Mouse (Mus musculus) right cerebral cortex, postnatal 14 days (tissue): Measurements from ENCODE around the gene Tpst2.

Experiments used
- DNase-seq: peaks from one replicate; pipeline ENCODE4 v3.0.0; 2022

Gene Tpst2

GRCm38 (mm10) chr5:112282780-112283482, 6.4 kb downstream of the Tpst2 start:
- DNase-seq: no peak

DNA sequence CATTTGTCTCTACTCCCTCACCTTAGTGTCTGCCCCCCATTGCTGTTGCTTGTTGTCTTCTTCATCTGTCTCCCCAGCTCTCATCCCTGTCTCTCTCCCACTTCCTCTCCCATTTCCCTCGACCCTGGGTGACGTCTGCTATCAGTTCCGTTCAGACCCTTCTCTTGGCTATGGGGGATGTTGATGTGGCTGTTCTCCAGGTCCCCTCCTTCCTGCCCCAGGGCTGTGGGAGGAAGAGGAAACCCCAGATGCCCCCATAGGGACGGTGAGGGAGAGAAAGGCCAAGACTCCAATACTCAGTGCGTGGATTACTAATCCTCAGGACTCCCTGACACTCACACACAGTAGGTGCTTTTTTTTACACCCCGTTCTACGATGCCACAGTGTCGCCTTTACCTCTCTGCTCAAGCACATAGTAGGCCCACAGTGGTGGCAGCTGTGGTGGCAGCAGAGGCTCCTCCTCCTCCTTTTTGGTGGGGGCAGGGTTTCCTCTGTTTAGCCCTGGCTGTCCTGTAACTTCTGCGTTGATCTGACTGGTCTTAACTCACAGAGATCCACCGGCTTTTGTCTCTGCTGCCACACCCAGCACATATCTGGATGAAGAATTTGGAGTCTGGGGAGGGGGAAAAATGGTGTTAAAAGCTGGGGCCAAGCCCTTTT, 7.2 kb downstream of the Tpst2 start:
- no peak for DNase-seq

DNA sequence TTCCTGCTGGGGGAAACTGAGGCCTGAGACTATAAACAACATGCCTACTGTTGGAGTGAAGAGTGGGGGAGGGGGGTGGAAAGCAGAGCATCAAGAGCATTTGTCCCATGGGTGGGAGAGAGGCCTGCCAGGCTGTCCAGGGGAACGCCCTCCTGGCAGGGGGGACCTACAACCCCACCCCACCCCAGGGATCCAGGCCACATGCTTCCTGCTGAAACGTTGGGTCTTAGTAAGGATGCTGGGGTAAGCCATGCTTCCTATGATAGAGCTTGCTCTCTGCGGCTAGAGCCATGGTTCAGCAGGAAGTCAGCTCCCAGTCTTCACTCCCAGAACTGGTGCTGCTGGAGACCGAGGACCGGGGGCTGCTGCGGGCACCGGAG, 7.7 kb downstream of the Tpst2 start:
- no peak for DNase-seq

DNA sequence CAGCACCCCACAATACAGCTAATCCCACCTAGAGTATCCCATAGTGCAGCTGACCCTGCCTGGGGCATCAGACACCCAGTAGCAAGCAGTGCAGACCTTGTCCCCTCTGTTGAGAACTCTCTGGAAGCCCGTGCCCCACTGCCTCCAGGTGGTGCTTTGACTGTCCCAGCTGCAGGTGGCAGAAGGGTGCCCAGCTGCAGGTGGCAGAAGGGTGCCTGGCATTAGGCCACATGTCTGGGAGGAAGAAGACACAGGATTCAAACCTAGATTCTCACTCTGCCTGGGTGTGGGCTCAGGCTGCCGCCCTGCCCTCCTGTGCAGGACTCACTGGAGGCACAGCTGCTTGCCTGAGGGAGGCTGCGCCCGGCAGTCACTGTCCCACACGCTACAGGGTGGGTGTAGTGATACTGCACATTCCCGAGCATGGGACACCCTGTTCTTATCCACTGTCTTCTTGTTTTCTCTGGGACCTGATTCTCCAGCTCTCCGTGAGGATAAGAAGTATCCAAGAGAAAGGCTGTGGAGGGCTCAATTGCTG, 9.1 kb downstream of the Tpst2 start:
- DNase-seq: no peak

- DNase-seq: no peak
These were observed 10.1 kb downstream of the Tpst2 start for GRCm38 (mm10) chr5:112286608-112286983.

- DNase-seq: no peak
These were observed 10.6 kb downstream of the Tpst2 start for GRCm38 (mm10) chr5:112286984-112287641.

GRCm38 (mm10) chr5:112287652-112288051, 11.2 kb downstream of the Tpst2 start:
- DNase-seq: no peak

- DNase-seq: no peak
These were observed 12.0 kb downstream of the Tpst2 start for GRCm38 (mm10) chr5:112288193-112289141.

DNA sequence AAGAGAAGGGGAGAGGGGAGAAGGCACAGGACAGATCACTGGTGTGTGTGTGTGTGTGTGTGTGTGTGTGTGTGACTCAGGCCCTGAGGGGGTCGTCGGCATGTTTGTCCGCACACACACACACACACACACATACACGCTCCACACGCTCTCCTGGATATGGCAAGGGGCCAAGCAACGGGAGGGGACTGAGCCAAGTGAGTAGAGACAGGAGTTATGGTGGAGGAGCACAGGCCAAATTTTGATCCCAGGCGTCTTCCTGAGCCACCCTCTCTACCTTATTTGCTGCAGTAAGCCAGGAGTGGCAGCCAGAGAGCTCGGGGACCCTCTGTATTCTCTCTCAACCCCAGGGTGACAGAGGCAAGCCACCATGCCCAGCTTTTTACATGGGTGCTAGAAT, 12.7 kb downstream of the Tpst2 start:
- DNase-seq: no peak

DNA sequence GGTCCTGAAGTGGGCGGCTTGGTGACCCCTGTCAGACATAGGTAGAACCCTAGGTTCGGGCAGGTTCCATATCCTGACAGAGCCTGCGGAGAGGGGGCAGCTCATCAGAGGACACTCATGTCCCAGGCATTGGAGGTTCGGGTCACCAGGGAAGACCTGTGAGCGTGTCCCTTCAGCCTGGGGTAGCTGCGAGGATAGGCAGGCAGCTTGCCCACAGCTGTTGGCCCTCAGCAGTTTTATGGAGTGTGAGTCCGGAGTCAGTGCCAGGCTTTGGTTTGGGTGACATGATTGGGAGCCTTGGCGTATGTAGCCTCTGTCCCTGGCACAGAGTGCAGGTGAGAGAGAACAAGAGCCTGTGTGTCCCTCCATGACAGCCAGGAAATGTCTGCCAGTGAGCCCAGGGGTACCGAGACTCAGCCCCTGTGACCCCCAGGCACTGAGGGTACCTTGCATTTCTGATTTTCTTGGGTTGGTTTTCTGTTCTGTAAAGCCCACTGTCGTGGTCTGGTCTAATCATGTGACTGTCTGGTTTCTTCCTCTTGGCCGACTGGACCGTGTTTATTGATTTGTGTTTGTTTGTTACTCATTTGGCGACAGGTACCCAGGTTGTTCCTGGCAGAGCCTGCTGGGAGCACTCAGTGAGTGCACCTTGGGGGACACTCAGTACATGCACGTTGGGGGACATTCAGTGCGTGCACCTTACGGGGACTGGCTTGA, 13.5 kb downstream of the Tpst2 start:
- DNase-seq: no peak

DNA sequence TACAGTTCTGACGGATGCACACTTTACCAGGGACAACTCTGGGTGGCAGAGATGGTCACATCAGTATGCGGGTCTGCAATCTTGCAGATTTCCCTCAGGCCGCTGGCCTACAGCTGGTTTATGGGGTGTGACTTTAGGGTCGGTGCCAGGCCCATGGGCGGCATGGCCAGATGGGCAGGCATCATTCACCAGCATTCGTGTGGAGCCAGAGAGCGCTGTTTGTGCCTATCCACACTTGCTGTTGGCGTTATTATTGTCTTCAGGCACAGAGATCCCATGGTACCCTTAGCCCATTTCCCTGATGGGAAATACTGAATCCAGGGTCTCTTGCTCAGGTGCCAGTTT, 14.0 kb downstream of the Tpst2 start:
- DNase-seq: no peak

DNA sequence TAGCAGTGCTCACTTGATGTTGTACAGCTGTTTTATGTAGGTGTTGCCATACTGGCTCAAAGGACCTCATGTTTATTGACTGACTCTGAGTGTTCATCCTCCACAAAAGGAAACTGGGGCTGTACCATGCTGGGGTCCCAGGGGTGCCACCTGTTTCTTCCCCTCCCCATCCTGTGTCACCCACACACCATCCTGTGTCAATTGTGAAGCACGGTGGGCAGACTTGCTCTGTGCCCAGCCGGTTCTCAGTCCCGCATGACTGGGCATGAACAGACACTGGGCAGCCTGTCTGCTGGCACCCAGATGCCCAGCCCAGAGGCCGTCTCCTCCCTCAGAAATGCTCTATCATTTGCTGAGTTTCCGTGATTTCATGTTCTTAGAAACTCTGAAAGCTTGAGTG, 15.4 kb downstream of the Tpst2 start:
- no peak for DNase-seq

GRCm38 (mm10) chr5:112292343-112292980, 16.0 kb downstream of the Tpst2 start:
- no peak for DNase-seq

DNA sequence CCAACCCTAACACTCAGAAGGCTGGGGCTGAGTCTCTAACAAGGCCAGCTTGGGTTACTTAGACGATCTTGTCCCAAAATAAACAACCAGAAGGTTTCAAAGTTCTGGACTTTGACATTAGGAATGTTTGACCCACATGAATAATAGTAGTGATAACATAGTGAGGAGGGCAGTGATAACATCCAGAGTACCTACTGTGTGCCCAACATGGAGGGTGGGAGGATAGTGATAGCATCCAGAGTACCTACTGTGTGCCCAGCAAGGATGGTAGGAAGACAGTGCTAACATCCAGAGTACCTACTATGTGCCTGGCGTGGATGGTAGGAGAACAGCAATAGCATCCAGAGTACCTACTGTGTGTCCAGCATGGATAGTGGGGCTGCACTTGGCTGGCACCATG, 17.3 kb downstream of the Tpst2 start:
- DNase-seq: no peak

DNA sequence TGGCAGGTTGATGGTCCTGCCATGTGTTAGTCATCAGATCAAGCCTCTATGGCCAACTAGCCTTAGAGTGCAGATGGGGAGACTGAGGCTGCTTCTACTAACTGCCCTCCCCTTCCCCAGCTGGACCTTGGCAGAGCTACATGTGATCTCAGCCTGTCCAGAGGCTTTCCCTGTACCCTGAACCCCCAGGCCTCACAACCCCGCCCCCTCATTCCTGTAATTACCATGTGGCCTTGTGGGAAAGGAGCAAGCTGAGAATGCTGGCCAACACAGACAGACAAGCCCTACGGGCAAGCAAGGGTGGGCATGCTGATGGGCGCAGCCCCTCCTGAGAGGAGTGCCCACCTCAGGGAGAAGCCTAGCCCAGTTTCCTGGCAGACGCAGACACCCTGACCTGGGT, 18.2 kb downstream of the Tpst2 start:
- no peak for DNase-seq

GRCm38 (mm10) chr5:112295162-112295561, 18.7 kb downstream of the Tpst2 start:
- no peak for DNase-seq

DNA sequence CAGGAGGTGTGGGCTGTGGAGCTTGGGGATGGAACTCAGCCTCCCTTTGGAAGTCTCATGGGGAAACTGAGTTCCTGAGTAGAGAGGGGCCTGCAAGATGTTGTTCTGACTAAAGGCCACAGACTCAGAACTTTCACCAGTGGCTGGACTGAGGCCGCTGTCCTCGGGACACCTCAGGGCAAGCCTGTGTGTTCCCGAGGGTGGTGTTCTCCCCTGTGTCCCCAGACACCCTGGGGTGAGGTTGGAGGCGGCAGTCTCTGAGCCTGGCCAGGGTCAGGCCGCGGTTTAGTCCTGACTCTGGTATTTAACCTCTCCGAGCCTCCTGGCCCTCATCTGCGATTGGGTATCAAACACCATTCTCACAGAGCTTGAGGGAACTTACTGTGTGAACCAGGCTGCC, 19.1 kb downstream of the Tpst2 start:
- DNase-seq: no peak

DNA sequence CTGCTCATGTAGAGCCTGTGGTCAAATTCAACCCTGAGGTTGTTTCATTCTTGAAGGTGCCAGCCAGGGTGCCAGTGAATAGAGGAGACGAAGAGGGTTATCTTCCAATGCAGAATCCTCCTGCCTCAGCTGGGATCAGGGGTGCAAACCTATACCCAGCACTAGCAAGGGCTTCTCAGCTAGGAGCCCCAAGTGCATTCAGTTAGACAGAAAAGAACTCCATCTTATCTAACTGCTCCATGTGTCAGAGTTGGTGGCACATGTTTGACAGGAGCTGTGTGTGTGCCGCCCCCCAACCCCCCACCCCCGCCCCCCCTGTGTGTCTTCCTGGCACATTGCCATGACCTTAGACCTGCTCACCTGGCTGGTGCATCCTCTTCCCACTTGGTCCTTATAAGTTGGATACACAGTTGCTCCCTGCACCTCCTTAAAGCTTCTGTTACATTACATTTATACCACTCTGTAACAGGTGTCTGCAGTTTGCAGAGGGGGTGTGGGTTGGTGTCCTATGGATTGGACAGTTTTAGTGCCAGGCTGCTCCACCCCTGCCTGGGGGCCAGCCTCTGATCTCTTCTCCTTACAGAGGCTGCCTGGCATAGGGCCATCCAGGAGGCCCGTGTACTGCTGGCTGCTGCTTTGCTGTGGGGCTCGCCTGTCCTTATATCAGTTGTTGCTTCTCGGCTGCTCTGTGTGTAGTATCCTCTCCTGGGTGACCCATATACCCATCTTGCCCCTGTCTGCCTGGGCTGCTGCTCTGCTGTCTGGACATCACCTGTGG, 20.1 kb downstream of the Tpst2 start:
- DNase-seq: no peak

DNA sequence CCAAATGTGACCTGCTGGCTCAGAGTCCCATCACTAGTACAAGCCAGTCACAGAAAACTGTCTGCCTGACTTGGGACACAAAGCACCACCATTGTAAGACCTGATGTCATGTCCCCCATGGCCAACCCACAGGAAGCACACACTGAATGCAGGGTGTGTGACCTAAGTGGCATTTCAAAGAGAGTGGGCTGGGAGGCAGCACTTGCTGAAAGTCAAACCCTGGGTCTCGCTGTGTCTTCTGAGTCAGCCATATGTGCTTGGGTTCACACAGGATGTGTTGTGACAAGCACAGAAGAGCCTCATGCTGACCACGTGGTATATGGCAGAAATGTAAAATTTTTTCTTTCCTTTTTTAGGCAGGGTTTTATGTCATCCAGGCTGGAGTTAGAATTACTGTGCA, 20.8 kb downstream of the Tpst2 start:
- DNase-seq: no peak

GRCm38 (mm10) chr5:112298226-112298988, 21.9 kb downstream of the Tpst2 start:
- DNase-seq: no peak
